Mouse (Mus musculus): ENCODE data around the gene Fam222b. TPM values are rescaled to one million over a fixed set of nuclear protein-coding genes. Genes with fewer than 3 reads are reported as not detected.

Gene Fam222b
- polyA plus RNA-seq, 1 experiment from 2014 or later = 22.3 TPM

GRCm38 (mm10) chr11:78066641-78067040, 27.8 kb upstream of the Fam222b start:
- H3K4me2 ChIP-seq (ENCODE audit: low read length) = no peak overlapping the region
- H3K4me1 ChIP-seq (ENCODE audit: control insufficient read depth, insufficient read depth, low read length) = no peaks in the 10 kb centered on the region
- no peak overlapping the region for H3K27ac ChIP-seq (ENCODE audit: low read depth, low read length)
- no peak overlapping the region for H3K4me3 ChIP-seq (ENCODE audit: low read depth, low read length)
- no peak overlapping the region for H3K9ac ChIP-seq (ENCODE audit: low read length)
- ATAC-seq (no peak), DNase-seq (ENCODE audit: low spot score) (no peak)
- no peaks in the 10 kb centered on the region for H3K9me3 ChIP-seq (replicated peaks; ENCODE audit: control insufficient read depth, low read length)
- WGBS = 63% methylated on average over 2 of the region's 2 CpGs
- H3K27me3 ChIP-seq (replicated peaks; ENCODE audit: control insufficient read depth, insufficient read depth, low read length) = no peaks in the 10 kb centered on the region
- H3K36me3 ChIP-seq (ENCODE audit: control insufficient read depth, insufficient read depth, low read length) = no peaks in the 10 kb centered on the region

GRCm38 (mm10) chr11:78067566-78067965, 26.9 kb upstream of the Fam222b start:
- no peak overlapping the region for H3K4me2 ChIP-seq (ENCODE audit: low read length)
- no peak overlapping the region for H3K4me3 ChIP-seq (ENCODE audit: low read depth, low read length)
- H3K9ac ChIP-seq (ENCODE audit: low read length) = no peak overlapping the region
- 80% methylated on average over 5 of the region's 5 CpGs for WGBS
- H3K27ac ChIP-seq (ENCODE audit: low read depth, low read length) = no peak overlapping the region
- peaks cover 3% of the 10 kb centered on the region for H3K36me3 ChIP-seq (ENCODE audit: control insufficient read depth, insufficient read depth, low read length)
- no peaks in the 10 kb centered on the region for H3K27me3 ChIP-seq (replicated peaks; ENCODE audit: control insufficient read depth, insufficient read depth, low read length)
- no peaks in the 10 kb centered on the region for H3K4me1 ChIP-seq (ENCODE audit: control insufficient read depth, insufficient read depth, low read length)
- no peaks in the 10 kb centered on the region for H3K9me3 ChIP-seq (replicated peaks; ENCODE audit: control insufficient read depth, low read length)
- ATAC-seq (no peak), DNase-seq (ENCODE audit: low spot score) (no peak)

GRCm38 (mm10) chr11:78069130-78069529, 25.3 kb upstream of the Fam222b start:
- H3K27me3 ChIP-seq (replicated peaks; ENCODE audit: control insufficient read depth, insufficient read depth, low read length) = no peaks in the 10 kb centered on the region
- 78% methylated on average over 5 of the region's 5 CpGs for WGBS
- H3K4me2 ChIP-seq (ENCODE audit: low read length) = no peak overlapping the region
- peaks cover 18% of the 10 kb centered on the region for H3K36me3 ChIP-seq (ENCODE audit: control insufficient read depth, insufficient read depth, low read length)
- no peak overlapping the region for H3K27ac ChIP-seq (ENCODE audit: low read depth, low read length)
- no peak overlapping the region for H3K4me3 ChIP-seq (ENCODE audit: low read depth, low read length)
- H3K4me1 ChIP-seq (ENCODE audit: control insufficient read depth, insufficient read depth, low read length) = no peaks in the 10 kb centered on the region
- no peak overlapping the region for H3K9ac ChIP-seq (ENCODE audit: low read length)
- no peaks in the 10 kb centered on the region for H3K9me3 ChIP-seq (replicated peaks; ENCODE audit: control insufficient read depth, low read length)
- no peak for DNase-seq (ENCODE audit: low spot score)
- ATAC-seq = no peak

GRCm38 (mm10) chr11:78069646-78070045, 24.8 kb upstream of the Fam222b start:
- H3K4me3 ChIP-seq (ENCODE audit: low read depth, low read length) = no peak overlapping the region
- no peaks in the 10 kb centered on the region for H3K4me1 ChIP-seq (ENCODE audit: control insufficient read depth, insufficient read depth, low read length)
- H3K36me3 ChIP-seq (ENCODE audit: control insufficient read depth, insufficient read depth, low read length) = peaks cover 23% of the 10 kb centered on the region
- H3K27ac ChIP-seq (ENCODE audit: low read depth, low read length) = no peak overlapping the region
- no peaks in the 10 kb centered on the region for H3K9me3 ChIP-seq (replicated peaks; ENCODE audit: control insufficient read depth, low read length)
- 83% methylated on average over 6 of the region's 6 CpGs for WGBS
- H3K9ac ChIP-seq (ENCODE audit: low read length) = no peak overlapping the region
- H3K27me3 ChIP-seq (replicated peaks; ENCODE audit: control insufficient read depth, insufficient read depth, low read length) = no peaks in the 10 kb centered on the region
- DNase-seq (ENCODE audit: low spot score) (no peak), ATAC-seq (no peak)
- H3K4me2 ChIP-seq (ENCODE audit: low read length) = no peak overlapping the region

GRCm38 (mm10) chr11:78071938-78072337, 22.5 kb upstream of the Fam222b start:
- peaks cover 43% of the 10 kb centered on the region for H3K36me3 ChIP-seq (ENCODE audit: control insufficient read depth, insufficient read depth, low read length)
- no peak overlapping the region for H3K4me3 ChIP-seq (ENCODE audit: low read depth, low read length)
- ATAC-seq (no peak), DNase-seq (ENCODE audit: low spot score) (no peak)
- no peaks in the 10 kb centered on the region for H3K4me1 ChIP-seq (ENCODE audit: control insufficient read depth, insufficient read depth, low read length)
- no peak overlapping the region for H3K27ac ChIP-seq (ENCODE audit: low read depth, low read length)
- H3K9me3 ChIP-seq (replicated peaks; ENCODE audit: control insufficient read depth, low read length) = no peaks in the 10 kb centered on the region
- no peak overlapping the region for H3K9ac ChIP-seq (ENCODE audit: low read length)
- 86% methylated on average over 5 of the region's 5 CpGs for WGBS
- H3K27me3 ChIP-seq (replicated peaks; ENCODE audit: control insufficient read depth, insufficient read depth, low read length) = no peaks in the 10 kb centered on the region
- no peak overlapping the region for H3K4me2 ChIP-seq (ENCODE audit: low read length)

GRCm38 (mm10) chr11:78072425-78073130, 21.9 kb upstream of the Fam222b start:
- WGBS = 34% methylated on average over 6 of the region's 6 CpGs

GRCm38 (mm10) chr11:78073577-78074276, 20.7 kb upstream of the Fam222b start:
- Histone ChIP-seq H3K27me3 (replicated peaks; ENCODE audit: control insufficient read depth, insufficient read depth, low read length) (no peaks in the 10 kb centered on the region), H3K4me3 (ENCODE audit: low read depth, low read length) (no peak overlapping the region), H3K9ac (ENCODE audit: low read length) (no peak overlapping the region), H3K36me3 (ENCODE audit: control insufficient read depth, insufficient read depth, low read length) (peaks cover 54% of the 10 kb centered on the region), H3K4me2 (ENCODE audit: low read length) (no peak overlapping the region), H3K4me1 (ENCODE audit: control insufficient read depth, insufficient read depth, low read length) (no peaks in the 10 kb centered on the region), H3K9me3 (replicated peaks; ENCODE audit: control insufficient read depth, low read length) (no peaks in the 10 kb centered on the region), H3K27ac (ENCODE audit: low read depth, low read length) (no peak overlapping the region)
- DNase-seq (ENCODE audit: low spot score) (no peak), ATAC-seq (no peak)
- 94% methylated on average over 9 of the region's 9 CpGs for WGBS

More at GRCm38 (mm10) chr11:78072425-78073130, 21.9 kb upstream of the Fam222b start:
- no peak overlapping the region for H3K9ac ChIP-seq (ENCODE audit: low read length)
- H3K4me1 ChIP-seq (ENCODE audit: control insufficient read depth, insufficient read depth, low read length) = no peaks in the 10 kb centered on the region
- no peaks in the 10 kb centered on the region for H3K27me3 ChIP-seq (replicated peaks; ENCODE audit: control insufficient read depth, insufficient read depth, low read length)
- no peak overlapping the region for H3K4me2 ChIP-seq (ENCODE audit: low read length)
- DNase-seq (ENCODE audit: low spot score) (no peak), ATAC-seq (no peak)
- no peaks in the 10 kb centered on the region for H3K9me3 ChIP-seq (replicated peaks; ENCODE audit: control insufficient read depth, low read length)
- no peak overlapping the region for H3K27ac ChIP-seq (ENCODE audit: low read depth, low read length)
- no peak overlapping the region for H3K4me3 ChIP-seq (ENCODE audit: low read depth, low read length)
- peaks cover 47% of the 10 kb centered on the region for H3K36me3 ChIP-seq (ENCODE audit: control insufficient read depth, insufficient read depth, low read length)

- Histone ChIP-seq H3K27me3 (replicated peaks; ENCODE audit: control insufficient read depth, insufficient read depth, low read length) (no peaks in the 10 kb centered on the region), H3K36me3 (ENCODE audit: control insufficient read depth, insufficient read depth, low read length) (peaks cover 54% of the 10 kb centered on the region), H3K9ac (ENCODE audit: low read length) (no peak overlapping the region), H3K4me2 (ENCODE audit: low read length) (no peak overlapping the region), H3K27ac (ENCODE audit: low read depth, low read length) (no peak overlapping the region), H3K4me3 (ENCODE audit: low read depth, low read length) (no peak overlapping the region), H3K4me1 (ENCODE audit: control insufficient read depth, insufficient read depth, low read length) (no peaks in the 10 kb centered on the region), H3K9me3 (replicated peaks; ENCODE audit: control insufficient read depth, low read length) (no peaks in the 10 kb centered on the region)
- WGBS = 96% methylated on average over 2 of the region's 2 CpGs
- DNase-seq (ENCODE audit: low spot score) = no peak
- no peak for ATAC-seq
Observed at GRCm38 (mm10) chr11:78074277-78074652, 20.2 kb upstream of the Fam222b start.

- WGBS = 89% methylated on average over 4 of the region's 4 CpGs
- Histone ChIP-seq H3K9ac (ENCODE audit: low read length) (no peak overlapping the region), H3K27ac (ENCODE audit: low read depth, low read length) (no peak overlapping the region), H3K36me3 (ENCODE audit: control insufficient read depth, insufficient read depth, low read length) (peaks cover 54% of the 10 kb centered on the region), H3K4me1 (ENCODE audit: control insufficient read depth, insufficient read depth, low read length) (peaks cover 4% of the 10 kb centered on the region), H3K9me3 (replicated peaks; ENCODE audit: control insufficient read depth, low read length) (no peaks in the 10 kb centered on the region), H3K4me2 (ENCODE audit: low read length) (no peak overlapping the region), H3K27me3 (replicated peaks; ENCODE audit: control insufficient read depth, insufficient read depth, low read length) (no peaks in the 10 kb centered on the region), H3K4me3 (ENCODE audit: low read depth, low read length) (no peak overlapping the region)
- ATAC-seq = no peak
- no peak for DNase-seq (ENCODE audit: low spot score)
Observed at GRCm38 (mm10) chr11:78074666-78075065, 19.8 kb upstream of the Fam222b start.
